Mouse (Mus musculus) brain, embryonic 14.5 days (tissue): ENCODE data around the gene Zic4. TPM values are rescaled to one million over a fixed set of nuclear protein-coding genes. Genes with fewer than 3 reads are reported as not detected.

Experiments used
- DNase-seq: peaks from one replicate; pipeline ENCODE4 v3.0.0-alpha.2; 2011; ENCODE audit warnings: low read depth
- CTCF ChIP-seq: fragments of 200-500 bp; IDR thresholded peaks from 2 replicates; pipeline ENCODE4 v1.5.1; 2012; ENCODE audit warnings: inconsistent platforms, mild to moderate bottlenecking, moderate library complexity, borderline replicate concordance; ENCODE audit not compliant: insufficient read depth, insufficient read length; ENCODE audit errors: extremely low read depth
- POLR2A ChIP-seq: fragments of 200-500 bp; IDR thresholded peaks from 2 replicates; pipeline ENCODE4 v1.6.1; 2012; ENCODE audit warnings: mild to moderate bottlenecking, inconsistent platforms, borderline replicate concordance; ENCODE audit not compliant: poor library complexity, insufficient read depth, insufficient read length, severe bottlenecking; ENCODE audit errors: extremely low read depth
- polyA plus RNA-seq: library from polyadenylated mRNA; depleted of rRNA; stranded (reverse); fragments of >200 nt; gene quantifications from 2 replicates; pipeline ENCODE4 v1.2.3, GENCODE M21; 2012

Gene Zic4
- polyA plus RNA-seq, 1 experiment, result 91.1 TPM

DNA sequence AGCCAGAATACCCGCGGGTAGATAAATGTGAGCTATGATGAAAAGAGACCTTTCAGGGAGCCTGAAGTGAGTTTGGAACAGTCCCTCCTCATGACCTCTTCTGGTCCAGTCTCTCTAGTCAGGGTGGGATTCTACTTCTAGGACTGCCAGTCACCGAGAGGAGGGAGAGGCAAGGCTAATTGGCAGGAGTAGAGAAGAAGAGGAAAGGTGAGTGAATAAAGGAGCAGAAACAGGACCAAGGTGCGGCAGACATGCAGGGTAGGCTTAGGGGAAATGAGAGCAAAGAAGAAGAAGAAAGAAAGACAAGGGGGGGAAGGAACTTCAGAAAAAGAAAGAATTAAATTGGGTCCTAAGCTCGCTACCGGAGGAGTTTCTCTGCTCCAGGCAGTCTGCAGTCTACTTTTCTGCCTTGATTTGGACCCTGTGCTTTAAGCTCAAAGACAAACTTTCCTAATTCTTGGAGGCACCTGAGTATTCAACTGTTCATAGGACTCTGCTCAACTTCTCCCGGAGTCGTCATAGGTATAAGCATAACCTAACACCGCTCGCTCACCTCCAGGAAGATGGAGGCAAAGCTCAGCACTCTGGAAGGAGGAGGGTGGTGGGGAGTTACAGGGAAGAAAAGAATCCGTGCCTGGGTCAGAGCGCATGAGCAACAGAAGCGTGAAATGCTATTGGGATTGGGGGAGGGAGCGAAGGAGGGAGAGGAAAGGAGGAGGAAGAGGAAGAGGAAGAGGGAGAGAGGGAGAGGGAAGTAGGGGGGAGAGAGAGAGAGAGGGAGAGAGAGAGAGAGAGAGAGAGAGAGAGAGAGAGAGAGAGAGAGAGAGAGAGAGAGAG is 15.0 kb downstream of the Zic4 start:
- TF ChIP-seq CTCF (no peak), POLR2A (no peak)
- peak; percentile 83 for DNase-seq

DNA sequence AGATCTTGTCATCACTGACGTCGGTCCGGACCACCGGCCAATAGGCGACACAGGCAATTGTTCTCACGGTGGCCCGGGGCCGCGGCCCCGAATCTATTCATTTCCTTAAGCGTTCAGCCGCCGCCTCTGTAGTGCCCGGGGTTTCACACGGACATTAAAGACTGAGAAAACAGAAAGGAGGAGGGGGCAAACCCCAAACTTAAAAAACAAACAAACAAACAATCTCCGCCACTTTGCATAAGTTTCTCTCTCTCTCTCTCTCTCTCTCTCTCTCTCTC is 15.6 kb downstream of the Zic4 start:
- DNase-seq, result peak; percentile 91
- no peak for TF ChIP-seq POLR2A
- no peak for TF ChIP-seq CTCF

DNA sequence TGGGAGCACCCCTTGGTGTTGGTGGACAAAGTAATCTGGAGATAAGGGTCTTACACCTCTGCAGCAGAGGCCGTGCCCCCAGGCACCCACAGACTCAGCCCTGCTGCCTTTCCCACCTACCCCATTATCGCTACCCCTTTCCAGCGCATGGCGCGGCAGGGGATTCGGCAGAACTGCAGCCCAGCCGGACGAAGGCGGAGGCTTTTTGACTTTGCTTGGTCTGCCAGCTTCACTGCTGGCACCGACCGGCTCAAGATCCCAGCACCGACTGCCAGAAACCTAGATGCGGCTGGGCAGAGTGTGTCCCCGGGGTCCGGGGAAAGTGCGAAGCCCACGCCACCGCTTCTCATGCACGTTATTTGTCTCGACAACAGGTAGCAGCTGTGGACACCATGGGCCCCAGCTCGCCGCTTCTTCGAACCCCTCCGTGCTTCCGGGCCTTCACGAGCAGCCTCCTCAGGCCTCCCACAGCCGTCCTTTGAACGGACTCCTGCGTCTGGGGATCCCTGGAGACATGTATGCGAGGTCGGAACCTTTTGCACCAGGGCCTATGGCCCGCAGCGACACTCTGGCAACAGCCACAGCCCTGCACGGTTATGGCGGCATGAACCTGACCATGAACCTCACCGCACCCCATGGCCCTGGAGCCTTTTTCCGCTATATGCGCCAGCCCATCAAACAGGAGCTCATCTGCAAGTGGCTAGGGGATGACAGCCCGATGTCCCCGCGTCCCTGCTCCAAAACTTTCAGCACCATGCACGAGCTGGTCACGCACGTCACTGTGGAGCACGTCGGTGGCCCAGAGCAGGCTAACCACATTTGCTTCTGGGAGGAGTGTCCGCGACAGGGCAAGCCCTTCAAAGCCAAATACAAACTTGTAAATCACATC is 16.4 kb downstream of the Zic4 start:
- DNase-seq, result peak; percentile 66
- TF ChIP-seq POLR2A (no peak), CTCF (no peak)

DNA sequence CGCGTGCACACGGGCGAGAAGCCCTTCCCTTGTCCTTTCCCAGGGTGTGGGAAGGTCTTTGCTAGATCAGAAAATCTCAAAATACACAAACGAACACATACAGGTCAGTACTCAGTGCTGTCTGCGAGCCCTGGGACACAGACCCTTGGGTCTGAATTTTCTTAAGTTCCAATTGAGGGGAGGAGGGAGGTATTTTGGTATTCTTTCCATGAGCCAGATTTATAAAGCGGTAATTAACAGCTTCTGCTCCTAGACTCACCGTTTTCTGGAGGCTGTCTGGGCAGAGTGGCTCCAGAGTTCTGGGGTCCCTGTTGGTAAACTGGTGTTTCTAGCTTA is 17.1 kb downstream of the Zic4 start:
- DNase-seq, result peak; percentile 60
- TF ChIP-seq CTCF (no peak), POLR2A (no peak)

DNA sequence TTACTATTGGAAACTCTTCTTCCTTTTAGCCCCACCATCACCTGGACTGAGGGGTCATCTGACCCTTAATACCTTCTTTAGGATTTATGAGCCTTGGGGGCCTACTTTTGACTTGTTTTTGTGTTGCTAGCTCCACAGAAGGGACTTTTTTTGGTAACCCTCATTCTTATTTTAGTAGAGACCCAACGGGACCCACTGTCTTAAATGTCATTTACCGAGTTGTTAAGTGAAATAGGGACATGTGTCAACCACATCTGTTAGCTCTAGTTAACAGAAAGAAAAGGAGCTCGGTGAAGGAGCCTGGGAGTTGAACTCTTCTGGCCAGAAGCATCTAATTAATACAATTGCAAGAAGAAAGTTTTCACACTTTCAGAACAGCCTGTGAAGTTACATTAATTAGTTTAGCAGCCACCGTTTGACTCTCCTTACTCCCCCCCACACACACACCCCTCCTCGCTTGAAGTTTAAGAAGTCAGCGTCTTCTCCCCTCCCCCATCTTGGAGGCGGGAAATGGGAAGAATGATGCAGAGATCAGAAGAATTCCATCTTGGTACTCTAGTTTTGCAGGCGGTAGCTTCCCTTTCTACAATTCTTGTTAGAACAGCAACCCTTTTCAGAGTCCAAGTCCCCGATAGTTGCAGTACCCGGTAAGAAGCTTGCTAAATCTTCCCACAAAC is 17.7 kb downstream of the Zic4 start:
- peak; percentile 77 for DNase-seq
- TF ChIP-seq CTCF, result no peak
- no peak for TF ChIP-seq POLR2A

DNA sequence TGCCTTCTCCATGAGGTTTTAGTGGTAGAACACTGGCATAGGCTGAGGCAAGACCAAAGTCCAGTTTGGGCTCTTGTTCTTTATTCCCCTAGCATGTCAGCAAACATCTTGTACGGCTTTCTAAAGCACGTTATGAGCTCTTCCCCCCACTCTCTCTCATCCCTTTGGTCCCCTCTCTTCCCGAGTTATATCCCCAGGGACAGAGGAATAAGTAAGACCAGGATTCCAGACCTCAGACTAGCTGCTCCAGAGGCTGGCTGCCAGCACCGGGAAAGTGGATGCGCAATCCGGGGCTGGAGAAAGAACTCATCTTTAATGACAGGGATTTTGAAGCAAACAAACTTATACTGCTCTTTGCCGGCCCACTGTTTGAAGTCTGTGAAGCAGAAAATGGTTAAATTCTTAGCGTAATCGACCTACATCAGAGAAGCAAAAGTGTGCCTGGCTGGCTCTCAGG is 18.3 kb downstream of the Zic4 start:
- TF ChIP-seq POLR2A, result no peak
- TF ChIP-seq CTCF, result no peak
- DNase-seq, result peak; percentile 67

DNA sequence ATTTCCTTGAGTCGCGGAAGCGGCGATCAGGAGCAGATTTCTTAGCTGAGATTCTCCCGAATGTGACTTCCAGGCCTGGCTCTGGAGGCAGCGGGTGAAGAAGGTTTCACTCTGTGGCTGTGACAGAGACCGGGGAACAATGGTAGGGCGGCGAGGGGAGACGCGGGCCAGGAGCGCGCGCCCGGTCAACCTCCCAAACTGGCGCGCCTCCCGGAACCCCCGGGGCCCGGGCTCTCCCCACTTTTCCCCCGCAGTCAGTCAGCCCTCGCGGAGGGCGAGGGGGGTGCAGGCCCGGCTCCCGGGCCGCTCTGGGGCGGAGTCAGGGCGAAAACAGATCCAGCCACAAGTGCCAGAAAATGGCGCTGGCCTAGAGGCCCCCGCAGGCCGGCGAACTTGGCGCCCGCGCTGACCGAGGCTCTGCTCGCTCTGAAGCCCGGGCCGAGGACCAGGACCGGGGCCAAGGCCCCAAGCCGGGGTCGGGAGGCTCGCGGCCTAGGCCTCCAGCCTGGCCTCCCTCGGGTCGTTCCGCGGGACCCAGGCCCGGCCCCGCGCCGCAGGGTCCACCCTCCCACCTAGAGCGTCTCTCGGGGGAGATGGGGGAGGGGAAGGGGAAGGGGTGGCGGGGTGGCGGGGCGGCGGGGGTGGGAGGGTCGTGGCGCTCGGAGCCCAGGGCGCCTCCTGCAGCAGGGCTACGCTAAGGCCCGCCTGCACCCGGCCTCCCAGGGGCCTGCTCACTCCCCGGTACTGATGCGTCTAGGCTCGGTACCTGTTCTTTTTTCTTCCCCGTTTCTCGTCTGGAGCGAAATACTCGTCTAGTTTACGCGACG is 19.3 kb downstream of the Zic4 start:
- DNase-seq, result peak; percentile 82
- TF ChIP-seq CTCF (no peak), POLR2A (0 out of 2 replicates have a peak, but pooled peaks have one; percentile 7)

DNA sequence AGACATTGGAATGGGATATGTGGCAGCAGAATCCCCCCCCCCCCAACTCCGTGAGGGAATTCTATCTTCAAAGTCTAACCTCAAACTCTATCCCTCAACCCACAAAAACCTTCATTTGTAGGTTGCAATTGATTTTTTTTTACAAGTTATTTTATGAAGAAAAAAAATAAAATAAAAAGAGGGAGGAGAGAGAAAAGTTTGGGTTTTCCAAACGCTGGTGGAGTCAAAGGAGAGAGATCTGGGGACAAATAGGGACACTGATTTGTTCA is 19.8 kb downstream of the Zic4 start:
- DNase-seq, result no peak
- TF ChIP-seq CTCF (no peak), POLR2A (no peak)

DNA sequence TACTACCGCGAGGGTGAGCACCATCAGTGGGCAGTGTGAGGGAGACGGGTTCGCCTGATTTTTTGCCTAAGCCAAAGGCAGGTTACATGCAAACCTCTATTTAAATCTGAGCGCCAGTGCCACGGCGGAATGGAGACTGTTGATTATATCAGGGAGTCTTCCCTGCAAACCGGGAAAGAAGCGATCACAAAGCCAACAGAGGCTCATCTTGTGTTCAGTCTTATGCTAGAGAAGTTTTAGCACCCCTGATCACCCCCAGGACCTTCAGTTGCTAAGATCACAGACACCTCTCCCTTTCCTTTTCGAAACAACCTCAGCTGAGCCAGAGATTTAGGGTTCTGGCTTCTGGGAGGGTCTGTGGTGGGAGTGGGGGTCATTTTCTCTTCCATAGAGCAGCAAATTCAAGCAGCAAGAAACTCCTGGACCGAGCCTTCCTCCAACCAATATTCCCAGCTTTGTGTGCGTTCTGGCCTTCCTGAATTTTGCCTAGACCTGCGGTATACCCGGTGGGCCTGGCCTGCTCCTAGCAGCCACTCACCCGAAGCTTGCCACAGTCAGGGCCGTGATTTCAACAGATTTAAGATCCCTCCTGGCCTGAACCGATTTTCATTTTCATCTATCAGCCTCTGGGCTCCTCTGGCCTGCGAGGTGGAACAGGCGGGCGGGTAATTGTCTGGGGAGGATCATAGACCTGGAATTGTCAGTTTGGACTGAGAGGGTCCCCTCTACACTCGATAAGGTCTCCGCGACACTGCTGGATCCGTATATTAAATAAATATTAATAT is 20.4 kb downstream of the Zic4 start:
- DNase-seq, result peak; percentile 74
- TF ChIP-seq CTCF (no peak), POLR2A (no peak)
